Mouse (Mus musculus) ES-Bruce4 (cell line): ENCODE data around the gene Hist1h2bn.
"Not testable (repeated sequence)": the region's sequence is repeated elsewhere in the genome, so short reads cannot be mapped to it uniquely, and the experiment has no call there.

Experiments used
- CTCF ChIP-seq: IDR thresholded peaks from one replicate; pipeline ENCODE4 v1.8.1; 2011; ENCODE audit warnings: low read depth, low read length
- EP300 ChIP-seq: IDR thresholded peaks from 2 replicates; pipeline ENCODE4 v1.6.1; 2011; ENCODE audit warnings: low read depth, low read length; ENCODE audit not compliant: insufficient read depth

- not testable (repeated sequence) for TF ChIP-seq CTCF, EP300
Observed at GRCm38 (mm10) chr13:21797163-21797562, 43.2 kb downstream of the Hist1h2bn start.
